Mouse (Mus musculus) thymus, adult 18-20 months (tissue): ENCODE measurements around the gene Mertk.

Experiments
- DNase-seq, 2 experiments: peaks; one replicate each; pipeline ENCODE4 v3.0.0; 2022; ENCODE audit warnings: mixed read lengths in 2 of 2

Gene Mertk

DNA sequence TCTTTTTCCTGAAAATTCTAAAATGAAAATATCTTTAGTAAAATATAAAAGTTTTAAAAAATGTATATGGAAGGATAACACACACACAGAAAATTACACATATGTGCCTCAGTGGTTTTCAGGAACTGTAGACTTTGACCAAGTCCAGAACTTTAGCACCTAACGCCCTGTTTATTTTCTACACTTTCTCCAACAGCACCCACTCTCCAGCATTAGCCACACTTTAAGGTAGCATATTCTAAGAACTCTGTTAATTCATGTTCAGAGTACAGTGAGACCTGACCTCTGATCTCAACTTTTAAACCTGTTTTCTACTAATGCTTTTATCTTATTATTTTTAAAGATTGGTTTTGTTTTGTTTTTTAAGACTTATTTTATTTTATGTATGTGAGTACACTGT is 129.0 kb downstream of the Mertk start:
- DNase-seq = no peak

DNA sequence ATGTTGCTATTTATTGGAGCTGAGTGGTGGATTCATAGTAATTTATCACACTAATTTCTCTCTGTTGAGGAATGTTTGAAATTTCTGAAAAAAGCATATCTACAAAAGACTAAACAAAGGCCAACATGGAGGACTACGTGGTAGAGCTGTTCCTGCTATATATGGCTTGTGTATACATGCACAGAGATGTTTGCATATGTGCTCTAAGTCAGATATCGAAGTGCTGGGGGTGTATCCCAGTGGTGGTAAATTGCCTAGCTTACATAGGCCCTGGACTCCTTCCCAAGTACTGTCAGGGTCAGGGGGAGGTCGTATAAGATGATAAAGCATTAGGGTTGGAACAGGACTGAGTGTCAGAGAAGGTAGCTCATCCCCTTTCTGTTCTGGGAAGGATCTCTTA is 133.9 kb downstream of the Mertk start:
- DNase-seq = no peak

DNA sequence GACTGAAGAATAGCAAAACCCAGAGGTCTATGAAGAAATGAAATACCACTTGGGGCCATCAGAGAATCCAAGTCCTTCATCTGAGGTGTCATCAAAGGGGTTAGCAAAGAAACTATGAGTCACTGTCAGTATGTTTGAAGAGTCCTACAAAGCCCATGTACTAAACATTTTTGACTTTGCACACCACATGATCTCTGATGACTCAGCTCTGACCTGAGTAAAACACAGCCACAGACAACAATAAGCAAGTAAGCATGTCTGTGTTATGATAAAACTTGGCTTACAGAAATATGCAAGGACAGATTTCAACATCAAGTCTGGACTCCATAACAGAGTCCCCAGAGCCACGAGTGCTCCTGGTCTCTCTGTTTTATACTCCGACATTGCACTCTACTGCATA is 134.3 kb downstream of the Mertk start:
- DNase-seq = no peak

DNA sequence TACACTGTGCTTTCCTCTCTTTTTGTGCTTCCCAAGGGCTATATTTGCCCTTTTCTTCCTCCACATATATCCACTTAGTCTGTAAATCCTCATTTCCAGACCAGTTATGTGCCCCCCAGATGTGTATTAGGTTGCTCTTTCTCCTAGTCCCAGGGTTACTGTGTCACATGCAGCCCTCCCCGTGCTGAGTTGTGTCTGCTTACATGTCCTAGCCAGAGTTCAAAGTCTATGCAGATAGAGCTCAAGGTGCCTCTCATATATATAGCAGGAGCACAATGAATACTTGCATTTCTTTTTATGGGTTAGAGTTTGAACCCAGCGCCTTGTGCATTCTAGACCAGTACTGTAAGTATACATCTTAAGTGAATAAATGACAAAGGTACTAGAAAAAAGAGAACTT is 134.7 kb downstream of the Mertk start:
- no peak for DNase-seq

DNA sequence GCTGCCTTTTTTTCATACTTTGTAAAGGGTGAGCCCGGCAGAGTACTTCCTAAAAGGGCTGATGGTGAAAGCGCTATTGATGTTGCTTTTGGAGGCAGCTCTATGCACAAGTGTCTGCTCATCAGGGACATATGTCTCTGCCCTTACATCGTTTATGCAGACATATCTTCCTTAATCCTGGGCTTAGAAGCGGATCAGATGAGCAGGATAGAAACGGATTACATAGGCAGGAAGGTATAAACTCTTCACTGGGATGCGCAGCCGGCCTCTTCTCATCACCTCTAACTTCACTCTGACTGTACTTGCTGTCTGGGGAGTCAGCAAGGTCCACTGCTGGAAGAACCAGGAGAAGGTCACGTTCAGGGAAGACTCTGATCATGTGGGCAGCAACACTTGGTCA is 138.8 kb downstream of the Mertk start:
- no peak for DNase-seq

DNA sequence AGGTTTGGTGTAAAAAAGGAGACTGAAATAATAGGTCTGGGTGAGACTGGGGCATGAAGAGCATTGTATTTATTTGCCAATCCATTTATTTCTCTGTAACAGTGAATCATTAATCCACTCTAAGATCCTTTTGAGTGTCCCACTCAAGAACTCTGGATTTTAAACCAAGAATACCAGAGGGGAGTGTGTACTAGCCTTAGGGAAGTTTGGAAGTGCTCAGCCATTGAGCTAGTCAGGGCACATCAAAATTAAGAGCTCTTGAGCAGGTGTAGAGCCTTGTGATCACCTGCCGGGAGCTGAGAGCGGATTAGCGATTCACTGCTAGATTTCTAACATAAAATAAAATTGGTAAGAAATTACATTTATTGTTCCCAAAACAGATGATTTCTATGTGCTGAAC is 139.9 kb downstream of the Mertk start:
- no peak for DNase-seq

DNA sequence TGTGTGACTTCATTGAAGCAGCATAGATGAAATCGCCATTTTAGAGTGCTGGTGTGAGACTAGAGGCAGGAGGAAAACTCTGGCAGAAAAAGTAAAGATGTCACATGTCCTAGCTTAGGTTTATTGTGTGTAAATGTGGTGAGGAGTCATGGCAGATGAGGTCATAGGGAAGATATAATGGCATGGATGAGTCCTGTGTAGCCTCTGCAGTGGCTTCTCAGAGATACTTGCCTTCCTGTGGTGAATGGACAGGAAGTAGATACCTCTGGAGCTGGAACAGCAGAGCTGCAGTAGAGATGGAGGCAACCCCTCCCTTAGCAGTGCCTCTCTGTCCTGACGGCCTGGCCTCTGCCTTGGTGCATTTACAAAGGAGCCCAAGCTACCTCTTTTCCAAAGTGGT is 140.7 kb downstream of the Mertk start:
- no peak for DNase-seq

DNA sequence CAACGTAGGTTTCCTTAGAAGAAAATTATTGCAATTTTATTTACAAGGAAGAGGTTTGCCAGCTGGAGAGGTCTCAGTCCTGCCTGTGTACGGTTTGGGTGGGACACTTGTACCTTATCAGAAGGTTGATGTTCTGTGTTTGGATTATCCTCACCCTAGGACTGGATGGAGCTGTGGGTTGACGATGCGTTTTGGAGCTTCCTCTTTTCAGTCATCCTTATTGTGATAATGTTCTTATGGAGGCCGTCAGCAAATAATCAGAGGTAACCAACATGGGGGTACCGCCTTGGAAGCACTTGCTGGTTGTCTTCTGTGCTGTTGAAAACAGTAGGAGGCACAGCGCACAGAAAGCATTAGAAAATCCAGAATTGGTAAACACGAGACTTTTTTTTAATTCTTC is 143.7 kb downstream of the Mertk start:
- no peak for DNase-seq

DNA sequence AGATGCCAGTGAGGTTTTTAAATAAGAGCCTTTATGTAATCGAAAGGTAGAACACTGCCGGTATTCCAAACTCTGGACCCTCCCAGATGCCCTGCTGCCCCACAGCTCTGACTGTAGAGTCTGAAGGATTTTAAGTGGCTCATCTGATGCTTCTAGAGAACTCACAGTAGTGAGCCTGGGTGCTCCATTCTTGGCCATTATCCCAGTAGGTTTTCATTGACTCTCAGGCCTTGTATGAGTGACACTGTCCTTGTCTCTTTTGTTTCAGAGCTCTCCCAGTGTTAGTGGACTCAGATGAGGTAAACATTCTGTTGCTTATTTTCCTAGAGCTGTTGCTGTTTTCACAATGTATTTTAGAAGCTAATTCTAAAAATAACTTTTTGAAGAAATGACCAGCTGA is 151.3 kb downstream of the Mertk start:
- DNase-seq = no peak
